Mouse (Mus musculus): ENCODE results near the gene Polrmt.
A peak's percentile ranks its signal among the peaks of the same experiment; 100 is the strongest.
"Not testable (repeated sequence)": the region's sequence is repeated elsewhere in the genome, so short reads cannot be mapped to it uniquely, and the experiment has no call there.

The Polrmt gene

DNA sequence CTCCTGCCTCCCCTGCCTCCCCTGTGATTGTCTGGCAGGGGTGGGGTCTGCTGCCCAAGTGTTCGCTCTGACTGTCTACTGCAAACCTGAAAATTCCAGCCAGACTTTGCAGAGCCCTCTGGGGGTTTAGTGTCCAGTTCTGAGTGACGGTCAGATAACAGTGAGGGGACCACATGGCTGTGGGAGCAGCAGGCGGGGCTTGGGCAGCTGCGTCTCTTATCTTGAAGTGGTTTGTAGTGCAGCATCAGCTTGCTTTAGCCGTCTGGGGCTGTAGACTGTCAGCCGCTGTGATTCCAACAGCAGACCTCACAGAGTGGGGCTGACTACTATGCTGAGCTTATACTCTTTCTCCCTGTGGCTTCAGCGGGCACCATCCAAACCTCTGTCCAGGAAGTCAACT, 37.1 kb downstream of the Polrmt start:
- DNase-seq (ENCODE audit: low spot score in 2 of 2), result no peak

DNA sequence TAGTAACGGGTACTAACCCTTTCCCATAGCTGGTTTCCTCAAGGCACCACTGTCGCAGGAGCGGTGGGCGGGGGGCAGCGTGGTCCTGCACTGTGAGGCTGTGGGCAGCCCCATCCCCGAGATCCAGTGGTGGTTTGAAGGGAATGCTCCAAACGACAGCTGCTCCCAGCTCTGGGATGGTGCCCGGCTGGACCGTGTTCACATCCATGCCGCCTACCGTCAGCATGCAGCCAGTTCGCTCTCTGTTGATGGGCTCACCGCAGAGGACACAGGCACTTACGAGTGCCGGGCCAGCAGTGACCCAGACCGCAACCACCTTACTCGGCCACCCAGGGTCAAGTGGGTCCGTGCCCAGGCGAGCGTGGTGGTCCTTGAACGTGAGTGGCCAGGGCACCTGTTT, 37.7 kb downstream of the Polrmt start:
- DNase-seq (ENCODE audit: low spot score in 2 of 2), result no peak

DNA sequence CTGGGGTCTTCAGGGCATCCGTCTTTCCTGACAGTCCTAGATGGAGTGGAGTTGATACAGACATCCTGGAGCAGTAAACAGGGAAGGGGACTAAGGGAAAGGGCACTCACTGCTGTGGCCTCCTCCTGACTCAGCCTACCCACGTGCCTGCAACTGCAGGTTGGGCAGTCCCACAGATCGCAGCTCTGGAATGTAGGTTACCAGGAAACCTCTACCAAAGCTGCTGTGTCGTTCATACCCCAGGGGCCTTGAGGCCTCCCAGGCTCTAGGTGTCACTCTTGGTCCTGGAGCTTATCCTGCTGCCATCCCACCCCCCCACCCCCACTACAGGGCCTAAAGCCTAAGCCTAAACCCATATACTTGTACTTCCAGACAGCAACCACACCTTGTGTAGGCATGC, 38.6 kb downstream of the Polrmt start:
- no peak for DNase-seq (ENCODE audit: low spot score in 2 of 2)

DNA sequence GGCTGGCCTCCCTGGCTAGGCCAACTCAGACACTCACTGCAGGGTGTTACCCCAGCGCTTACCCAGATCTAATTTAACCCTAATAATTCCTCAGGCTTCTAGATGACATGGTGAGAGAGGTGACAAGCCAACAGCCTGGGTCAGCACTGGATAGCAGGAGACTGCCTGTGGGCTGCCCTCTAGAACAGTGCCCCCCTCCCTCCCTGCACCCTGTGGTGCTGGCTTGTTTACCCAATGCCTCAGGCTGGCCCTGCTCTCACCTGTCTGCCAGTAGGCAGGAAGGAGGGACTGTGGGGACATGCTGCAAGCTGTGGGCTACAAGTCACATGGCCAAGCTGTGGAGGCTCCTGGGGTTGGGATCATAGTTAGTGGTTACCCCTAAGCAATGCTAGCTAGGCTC, 39.2 kb downstream of the Polrmt start:
- DNase-seq (ENCODE audit: low spot score in 2 of 2), result no peak

DNA sequence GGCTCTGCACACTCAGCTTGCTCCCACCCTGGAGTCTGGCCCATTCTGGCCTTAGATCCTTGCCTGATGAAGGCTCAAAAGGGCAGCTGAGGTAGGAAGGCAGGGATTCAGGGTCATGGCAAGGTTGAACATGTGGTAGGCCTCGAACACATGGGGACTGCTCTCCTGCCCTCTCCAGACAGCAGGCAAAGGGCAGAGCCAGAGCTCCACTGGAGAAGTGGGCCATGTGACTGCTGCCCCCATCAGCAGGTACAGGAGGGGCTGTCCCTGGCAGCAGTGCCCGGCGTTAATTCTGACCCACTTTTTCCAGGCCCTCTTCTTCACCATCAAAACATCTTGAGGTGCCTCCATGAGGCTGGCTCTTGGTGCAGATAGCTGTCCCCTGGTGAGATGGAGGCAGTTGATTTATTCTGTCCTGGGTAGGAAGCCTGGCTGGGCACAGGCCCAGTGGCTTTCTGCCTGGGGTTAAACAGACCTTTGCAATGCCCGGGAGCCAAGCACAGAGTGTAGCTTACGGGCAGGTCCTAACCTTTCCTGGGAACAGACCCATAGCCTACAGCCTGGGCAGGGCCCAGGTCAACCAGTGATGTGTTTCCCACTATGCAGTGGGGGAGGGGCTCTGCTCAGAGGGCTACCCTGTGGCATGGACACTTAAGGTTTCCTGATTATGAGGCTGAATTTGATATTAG, 39.8 kb downstream of the Polrmt start:
- DNase-seq (ENCODE audit: low spot score in 2 of 2), result no peak

DNA sequence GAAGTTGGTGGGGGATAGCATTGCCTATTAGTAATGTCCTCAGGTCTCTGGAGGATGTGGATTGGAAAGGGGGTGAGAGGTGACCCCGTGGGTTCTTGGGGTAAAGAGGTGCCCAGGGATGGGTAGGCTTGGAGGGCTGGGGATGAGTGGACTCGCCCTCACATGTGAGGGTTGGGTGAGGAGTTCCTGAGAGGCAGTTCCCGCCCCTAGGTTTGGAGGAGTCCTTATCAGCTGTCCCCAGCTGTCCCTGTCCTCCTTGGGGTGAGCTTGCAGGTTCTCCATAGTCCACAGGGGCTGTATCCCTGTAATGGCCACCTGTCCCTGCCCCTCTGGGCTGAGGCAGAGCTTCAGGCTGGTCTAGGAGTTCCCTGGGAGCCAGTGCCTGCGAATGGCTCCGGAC, 40.4 kb downstream of the Polrmt start:
- no peak for DNase-seq (ENCODE audit: low spot score in 2 of 2)

DNA sequence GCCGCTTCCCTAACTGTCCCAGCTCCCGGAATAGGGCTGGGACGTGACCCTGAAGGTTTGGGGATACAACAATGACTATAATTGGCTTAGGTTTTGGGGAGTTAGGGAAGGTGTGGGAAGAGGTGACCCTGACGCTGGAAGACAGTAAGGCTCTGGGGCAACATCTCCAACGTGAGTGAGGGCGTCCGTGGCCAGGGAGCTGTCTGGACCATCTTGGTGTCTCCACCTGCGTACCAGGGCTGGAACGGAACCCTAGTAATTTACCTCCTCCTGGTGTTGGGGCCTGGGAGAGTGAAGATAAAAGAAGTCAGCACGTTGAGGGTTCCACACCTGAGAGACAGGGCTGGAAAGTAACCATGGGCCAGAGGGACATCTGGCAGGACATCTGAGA, 41.4 kb downstream of the Polrmt start:
- no peak for DNase-seq (ENCODE audit: low spot score in 2 of 2)

DNA sequence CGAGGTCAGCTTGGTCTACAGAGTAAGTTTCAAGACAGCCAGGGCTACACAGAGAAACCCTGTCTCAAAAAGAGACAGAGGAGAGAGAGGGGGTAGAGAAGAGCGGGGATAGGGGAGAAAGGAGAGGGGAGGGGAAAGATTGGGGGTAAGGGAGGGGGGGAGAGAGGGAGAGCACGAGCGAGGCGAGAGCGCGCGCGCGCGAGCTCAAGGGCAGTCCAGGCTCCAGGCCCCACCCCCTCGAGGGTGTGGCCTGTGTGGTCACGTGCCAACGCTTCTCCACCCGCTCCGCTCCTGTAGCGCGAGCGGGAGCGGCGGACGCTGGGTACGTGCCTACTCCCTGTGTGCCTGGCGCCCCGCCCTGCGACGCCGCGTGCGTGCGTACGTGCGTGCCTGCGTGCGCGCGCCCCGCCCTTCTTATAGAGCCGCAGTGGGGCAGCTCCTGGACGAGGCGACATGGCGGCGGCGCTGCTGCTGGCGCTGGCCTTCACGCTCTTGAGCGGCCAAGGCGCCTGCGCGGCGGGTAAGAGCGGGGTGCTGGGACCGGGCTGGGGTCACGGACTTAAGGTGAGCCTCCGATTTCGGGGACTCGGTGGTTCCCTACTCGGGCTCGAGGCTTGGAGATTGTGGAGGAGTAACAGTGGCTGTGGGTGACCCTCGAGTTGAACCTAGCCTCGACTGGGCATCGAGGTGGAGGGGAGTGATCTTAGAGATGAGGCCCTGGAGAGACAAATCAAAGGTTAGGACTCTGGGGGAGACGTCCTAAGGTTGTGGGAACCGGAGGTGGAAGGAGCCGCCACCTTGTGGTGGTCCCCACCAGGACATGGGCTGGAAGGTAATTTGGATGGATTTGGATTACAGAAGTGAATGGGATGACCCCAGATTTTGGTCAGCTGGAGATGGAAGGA, 42.1 kb downstream of the Polrmt start, which contains the start of gene Bsg:
Bsg (plus strand) TSS at position 427 of the 905 bp plus-strand sequence.
- peak; percentile 96 to 97 for DNase-seq (ENCODE audit: low spot score in 2 of 2)

DNA sequence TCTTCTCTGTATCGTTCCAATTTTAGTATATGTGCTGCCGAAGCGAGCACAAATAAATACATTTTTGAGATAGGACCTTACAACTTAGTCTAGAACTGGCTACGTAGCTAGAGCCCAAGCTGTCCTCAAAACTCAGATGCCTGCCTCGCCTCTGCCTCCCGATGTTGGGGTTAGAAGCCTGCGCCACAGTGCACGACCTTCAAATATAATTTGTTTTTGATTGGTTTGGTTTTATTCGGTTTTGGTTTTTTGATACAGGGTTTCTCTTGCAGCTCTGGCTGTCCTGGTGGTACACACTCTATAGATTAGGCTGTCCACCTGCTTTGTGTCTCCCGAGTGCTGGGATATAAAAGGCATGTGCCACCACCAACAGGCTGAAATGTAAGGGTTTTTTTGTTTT, 42.8 kb downstream of the Polrmt start:
- DNase-seq (ENCODE audit: low spot score in 2 of 2), result no peak

DNA sequence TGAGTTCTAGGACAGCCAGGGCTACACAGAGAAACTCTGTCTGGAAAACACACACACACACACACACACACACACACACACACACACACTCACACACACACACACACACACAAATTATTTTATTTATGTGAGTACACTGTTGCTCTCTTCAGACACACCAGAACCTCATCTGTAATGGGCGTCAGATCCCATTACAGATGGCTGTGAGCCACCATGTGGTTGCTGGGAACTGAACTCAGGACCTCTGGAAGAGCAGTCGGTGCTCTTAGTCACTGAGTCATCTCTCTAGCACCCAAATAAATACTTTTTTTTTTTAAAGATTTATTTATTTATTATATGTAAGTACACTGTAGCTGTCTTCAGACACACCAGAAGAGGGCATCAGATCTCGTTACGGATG, 43.4 kb downstream of the Polrmt start:
- not testable (repeated sequence) for DNase-seq (ENCODE audit: low spot score in 2 of 2)

DNA sequence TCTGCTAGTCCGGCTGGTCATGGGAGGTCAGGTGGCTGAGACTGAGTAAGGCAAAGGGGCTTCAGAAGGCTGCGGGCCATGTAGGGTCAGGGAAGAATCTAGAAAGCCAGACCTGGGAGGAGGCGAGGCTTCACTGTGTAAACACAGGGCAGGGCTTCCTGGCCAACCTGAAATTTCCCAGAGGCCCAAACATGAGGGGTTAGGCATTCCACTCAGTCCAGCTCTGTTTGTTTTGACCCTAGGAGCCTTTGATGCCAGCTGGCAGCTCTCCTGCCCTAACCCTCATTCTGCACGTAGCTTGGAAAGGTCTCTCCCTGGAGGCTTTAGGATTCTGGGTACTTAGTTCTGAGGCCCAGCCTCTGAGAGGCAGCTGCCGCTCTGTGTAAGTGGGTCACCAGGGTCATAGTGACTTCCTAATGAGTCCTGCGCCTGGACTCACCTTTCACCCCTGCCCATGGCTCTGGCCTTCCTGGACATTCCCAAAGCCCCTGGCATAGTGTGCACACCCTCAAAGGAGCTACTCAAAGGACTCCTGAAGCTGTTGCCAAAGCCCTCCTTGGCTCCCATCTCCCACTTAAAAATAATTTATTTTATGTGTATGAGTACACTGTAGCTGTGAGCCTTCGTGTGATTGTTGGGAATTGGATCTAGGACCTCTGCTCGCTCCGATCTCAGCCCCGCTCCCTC, 44.8 kb downstream of the Polrmt start:
- no peak for DNase-seq (ENCODE audit: low spot score in 2 of 2)

DNA sequence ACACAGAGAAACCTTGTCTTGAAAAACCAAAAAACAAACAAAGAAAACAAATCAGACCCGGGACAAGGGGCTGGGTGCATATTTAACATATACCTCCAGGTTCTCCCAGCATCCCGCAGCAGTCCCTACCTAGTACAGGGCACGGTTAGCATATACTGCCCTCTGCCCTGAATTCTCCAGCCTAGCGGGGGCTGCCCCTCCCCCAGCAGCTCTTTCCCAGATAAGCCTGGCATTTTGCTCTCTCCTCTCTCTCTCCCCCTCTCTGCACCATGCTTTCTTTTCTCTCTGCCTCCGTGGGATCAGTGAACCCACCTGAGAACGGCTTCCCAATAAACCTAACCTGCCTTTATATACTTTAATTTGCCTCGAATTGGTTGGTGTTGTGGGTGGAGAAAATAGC, 45.7 kb downstream of the Polrmt start:
- no peak for DNase-seq (ENCODE audit: low spot score in 2 of 2)

DNA sequence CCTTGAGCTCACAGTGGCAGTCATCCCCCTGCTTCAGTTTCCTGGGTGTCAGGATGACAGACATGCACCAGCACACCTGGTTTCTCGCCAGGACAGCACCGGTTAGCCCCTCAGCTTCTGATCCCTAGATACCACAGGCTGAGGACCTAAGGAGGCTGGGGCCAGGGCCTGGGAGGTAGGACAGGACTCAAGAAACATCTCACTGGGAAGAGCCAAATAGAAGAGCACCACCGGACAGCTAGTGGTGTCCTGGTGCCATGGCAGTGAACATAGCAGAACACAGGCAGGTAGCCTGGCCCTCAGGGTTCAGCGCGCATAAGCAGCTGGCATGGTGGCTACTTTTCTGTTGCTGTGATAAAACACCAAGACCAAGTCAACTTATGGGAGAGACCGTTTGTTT, 47.9 kb downstream of the Polrmt start:
- DNase-seq (ENCODE audit: low spot score in 2 of 2), result no peak

DNA sequence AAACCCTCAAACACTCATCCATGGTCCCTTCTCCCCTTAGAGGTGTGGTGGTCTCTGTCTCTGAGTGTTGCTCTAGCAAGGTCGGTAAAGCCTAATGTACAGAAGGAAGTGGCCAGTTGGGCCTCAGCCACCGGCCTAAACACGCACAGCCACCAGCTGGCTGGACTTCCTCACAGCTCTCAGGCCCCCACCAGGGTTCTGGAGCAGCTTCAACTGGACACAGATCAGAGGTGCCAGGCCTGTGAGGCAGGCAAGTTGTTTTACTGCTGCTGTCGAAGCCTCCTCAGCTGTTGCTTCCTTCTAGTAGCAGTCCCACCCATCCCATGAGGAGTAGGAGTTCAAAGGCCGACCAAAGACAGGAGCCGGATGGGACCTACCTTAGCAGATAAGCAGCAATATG, 48.5 kb downstream of the Polrmt start:
- DNase-seq (ENCODE audit: low spot score in 2 of 2), result no peak

DNA sequence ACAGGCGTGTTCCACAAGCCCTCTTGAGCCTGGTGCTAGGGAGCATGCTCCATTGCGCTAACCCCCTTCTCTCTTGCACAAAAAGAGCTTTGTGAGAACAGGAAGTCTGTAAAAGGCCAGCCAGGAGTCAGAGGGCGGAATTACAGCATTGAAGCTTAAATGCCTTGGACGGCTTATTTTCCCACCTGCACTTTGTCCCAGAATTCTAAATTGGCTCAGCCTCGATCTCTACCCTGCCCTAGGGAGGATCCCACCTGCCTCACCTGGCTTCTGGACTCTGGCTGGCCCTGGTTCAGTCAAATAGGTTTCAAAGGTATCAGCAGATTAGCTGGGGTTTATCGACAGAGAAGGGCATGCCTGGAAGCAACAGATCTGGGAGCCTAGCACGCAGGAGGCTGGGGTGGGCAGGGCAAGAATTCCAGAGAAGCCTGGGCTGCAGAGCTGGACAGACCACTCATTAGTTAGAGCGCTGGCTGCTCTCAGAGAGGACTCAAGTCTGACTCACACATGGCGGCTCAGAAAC, 50.2 kb downstream of the Polrmt start:
- no peak for DNase-seq (ENCODE audit: low spot score in 2 of 2)

DNA sequence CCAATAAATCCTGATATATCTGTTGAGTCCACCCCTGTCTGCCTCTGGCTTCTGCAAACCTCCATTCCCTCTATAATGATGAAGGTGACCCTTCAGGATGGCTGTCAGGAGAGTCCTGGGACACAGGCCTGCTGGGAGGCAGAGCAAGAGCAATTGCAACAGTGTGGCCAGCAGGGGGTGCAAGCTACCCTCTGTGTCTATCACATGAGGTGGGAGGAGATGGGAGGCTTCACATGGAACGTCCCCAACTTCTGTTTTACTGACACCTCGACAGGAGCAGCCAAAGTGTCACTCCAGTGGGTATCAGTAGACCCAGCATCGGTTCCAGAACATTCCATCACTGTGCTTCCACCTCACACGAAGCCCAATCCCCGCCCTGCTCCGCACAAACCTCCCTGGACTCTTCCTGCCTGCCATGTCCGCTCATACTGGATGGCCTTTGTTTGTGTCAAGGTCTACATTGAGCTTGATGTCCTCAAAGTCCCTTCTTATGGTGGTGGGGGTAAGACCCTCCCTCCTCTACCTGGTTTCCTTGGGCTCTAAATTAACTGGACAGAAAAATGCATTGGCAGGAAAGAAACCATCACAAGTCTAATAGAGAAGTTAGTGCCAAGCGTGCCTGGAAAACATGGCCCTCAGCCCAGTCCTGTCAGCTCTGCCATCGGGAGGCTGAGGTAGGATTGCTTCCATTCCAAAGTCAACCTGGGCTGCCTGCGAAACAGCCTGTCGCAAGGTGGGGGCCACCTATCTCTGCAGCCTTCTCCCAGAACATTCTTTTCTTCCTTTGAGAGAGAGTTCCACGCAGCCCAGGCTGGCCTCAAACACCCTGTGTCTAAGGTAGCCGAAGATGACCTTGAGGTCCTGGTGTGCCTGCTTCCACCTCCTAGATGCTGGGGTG, 50.9 kb downstream of the Polrmt start:
- peak; percentile 58 to 74 for DNase-seq (ENCODE audit: low spot score in 2 of 2)

DNA sequence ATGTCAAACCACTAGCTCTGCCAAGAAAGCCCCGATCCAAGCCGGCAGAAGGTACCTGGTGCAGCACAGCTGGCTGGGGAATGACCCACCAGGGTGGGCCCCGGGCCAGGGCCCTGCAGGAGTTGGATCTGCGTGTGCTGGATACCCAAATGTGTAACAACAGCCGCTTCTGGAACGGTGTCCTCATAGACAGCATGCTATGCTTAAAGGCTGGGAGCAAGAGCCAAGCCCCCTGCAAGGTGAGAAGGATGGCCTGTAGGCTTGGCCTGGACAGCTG, 52.1 kb downstream of the Polrmt start:
- no peak for DNase-seq (ENCODE audit: low spot score in 2 of 2)

DNA sequence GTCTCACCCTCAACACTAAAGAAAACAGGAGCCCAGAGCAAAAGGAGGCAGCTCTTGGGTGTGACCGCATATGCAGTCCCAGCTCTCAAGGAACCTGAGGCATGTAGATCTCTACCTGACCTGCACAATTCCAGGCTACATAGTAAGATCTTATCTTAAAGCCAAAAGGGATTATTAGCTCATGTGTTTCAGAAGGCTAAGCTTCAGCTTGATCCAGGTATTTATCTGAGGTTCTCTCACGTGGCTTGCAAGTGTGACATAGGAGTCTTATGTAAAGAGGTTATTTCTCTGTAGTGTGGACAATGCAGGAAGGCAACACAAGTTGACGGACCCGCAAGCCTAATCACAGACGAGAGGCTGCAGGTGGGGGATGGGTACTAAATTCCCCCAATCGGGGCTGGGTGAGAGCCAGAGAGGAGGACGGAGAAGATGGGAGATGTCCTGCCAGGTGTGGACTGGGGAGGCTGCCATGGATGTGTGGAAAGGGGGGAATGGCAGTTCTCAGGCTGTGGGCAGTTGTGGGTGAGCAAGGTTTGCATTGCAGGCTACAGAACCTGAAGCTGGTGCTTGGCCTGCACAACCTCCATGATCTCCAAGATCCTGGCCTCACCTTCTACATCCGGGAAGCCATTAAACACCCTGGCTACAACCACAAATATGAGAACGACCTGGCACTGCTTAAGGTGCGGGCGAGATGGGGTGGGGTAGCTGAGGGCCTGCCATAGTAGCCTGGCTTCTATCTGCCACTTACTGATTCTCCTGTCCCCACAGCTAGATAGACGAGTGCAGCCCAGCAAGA, 52.6 kb downstream of the Polrmt start:
- DNase-seq (ENCODE audit: low spot score in 2 of 2), result no peak

DNA sequence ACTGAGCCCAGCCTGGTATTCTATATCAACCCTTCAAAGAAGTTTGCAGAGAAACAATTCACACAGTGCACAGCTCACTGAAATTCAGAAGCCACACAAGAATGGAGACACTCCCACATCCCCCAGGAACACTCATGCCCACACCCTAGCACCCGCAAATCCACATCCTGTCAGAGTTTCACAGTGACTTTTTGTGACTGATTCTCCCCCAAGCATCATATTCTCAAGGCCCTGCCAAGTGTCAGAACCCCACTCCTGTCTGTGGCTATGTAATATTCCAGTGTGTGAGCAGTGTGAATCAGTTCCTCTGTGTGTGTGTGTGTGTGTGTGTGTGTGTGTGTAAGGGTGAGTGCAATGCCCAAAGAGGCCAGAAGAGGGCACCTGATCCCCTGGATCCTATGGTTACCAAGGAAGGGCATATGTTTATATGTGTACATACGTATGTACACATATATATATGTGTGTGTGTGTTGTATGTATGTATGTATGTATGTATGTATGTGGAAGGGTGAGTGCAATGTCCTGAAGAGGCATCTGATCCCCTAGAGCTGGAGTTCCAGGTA, 54.3 kb downstream of the Polrmt start:
- peak; percentile 73 to 86 for DNase-seq (ENCODE audit: low spot score in 2 of 2)

DNA sequence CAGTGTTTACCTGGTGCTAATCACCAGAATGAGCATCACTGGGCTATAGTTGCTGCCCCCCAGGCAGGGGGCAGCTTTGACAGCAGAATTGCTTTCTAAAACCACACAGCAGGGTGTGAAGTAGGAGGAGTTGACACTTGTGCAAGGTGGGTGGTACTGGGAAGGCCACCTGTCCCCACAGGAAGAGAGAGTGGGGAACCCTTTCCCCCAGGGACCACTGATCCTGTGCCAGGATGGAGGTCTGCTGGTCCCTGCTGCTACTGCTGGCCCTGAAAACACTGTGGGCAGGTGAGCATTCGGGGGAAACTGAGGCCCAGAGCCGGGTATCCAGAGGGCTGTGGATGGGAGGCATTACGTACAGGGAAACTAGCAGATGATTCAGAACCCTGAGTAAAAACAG, 57.2 kb downstream of the Polrmt start:
- peak in 1 of 2 experiments; percentile 47 for DNase-seq (ENCODE audit: low spot score in 2 of 2)
